Mouse (Mus musculus): ENCODE measurements around the gene Cox7a1. TPM values are rescaled to one million over a fixed set of nuclear protein-coding genes. Genes with fewer than 3 reads are reported as not detected.
A peak's percentile ranks its signal among the peaks of the same experiment; 100 is the strongest.

Gene Cox7a1
- polyA plus RNA-seq, 1 experiment: 14.3 TPM

DNA sequence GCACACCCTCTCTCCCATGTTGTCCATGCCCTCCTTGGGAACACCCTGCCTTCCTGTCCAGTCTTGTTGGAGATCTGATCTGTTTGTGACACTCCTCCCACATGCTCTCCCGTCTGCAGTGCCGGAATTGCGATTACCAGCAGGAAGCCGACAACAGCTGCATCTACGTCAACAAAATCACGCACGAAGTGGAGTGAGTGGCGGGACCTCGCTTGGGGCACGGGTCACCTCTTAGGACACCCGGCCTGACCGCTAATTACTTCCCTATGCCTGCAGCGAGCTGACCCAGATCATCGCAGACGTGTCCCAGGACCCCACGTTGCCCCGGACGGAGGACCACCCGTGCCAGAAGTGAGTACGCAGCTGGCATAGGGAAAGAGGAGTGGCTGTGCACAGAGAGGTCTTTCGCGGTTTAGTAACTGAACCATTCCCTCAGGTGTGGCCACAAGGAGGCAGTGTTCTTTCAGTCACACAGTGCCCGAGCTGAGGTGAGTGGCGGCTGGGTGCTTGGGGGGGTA is 48.7 kb downstream of the Cox7a1 start:
- peak overlapping the region; percentile 54 for H3K27ac ChIP-seq (ENCODE audit: insufficient read depth, low read depth, low read length)
- TF ChIP-seq CTCF (IDR thresholded peaks at IDR 0.05; ENCODE audit: low read depth, low read length) (peak; percentile 79), POLR2A (IDR thresholded peaks at IDR 0.05; ENCODE audit: borderline replicate concordance, low read depth, low read length) (no peak)

DNA sequence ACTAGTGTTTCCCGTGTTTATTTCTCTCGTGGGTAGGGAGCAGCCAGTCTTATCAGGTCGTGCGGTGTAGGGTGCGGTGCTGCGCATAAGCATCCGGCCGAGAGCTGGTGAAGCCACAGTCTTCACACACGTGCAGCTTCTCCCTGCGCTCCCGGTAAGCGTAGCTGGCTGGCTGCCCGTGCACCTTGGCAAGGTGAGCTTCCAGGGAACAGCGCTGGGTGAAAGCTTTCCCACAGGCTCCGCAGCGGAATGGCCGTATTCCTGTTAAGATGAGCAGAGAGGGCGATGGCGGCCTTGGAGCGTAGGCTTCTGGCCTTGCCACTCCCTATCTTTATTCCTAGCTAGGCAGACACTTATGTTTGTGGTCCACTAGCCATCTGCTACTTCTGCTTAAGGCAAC is 49.4 kb downstream of the Cox7a1 start:
- no peak for TF ChIP-seq CTCF (IDR thresholded peaks at IDR 0.05; ENCODE audit: low read depth, low read length)
- no peak for TF ChIP-seq POLR2A (IDR thresholded peaks at IDR 0.05; ENCODE audit: borderline replicate concordance, low read depth, low read length)
- no peak overlapping the region for H3K4me3 ChIP-seq (ENCODE audit: insufficient read depth, low read length)
- H3K4me1 ChIP-seq (ENCODE audit: control insufficient read depth, insufficient read depth, low read length): 0 out of 2 replicates have a peak, but pooled peaks cover 4% of the 10 kb centered on the region
- H3K27ac ChIP-seq (ENCODE audit: insufficient read depth, low read depth, low read length): no peak overlapping the region

More for the DNA sequence above, 48.7 kb downstream of the Cox7a1 start:
- Histone ChIP-seq H3K4me3 (ENCODE audit: insufficient read depth, low read length) (peak overlapping the region; percentile 71), H3K4me1 (ENCODE audit: control insufficient read depth, insufficient read depth, low read length) (0 out of 2 replicates have a peak, but pooled peaks cover 4% of the 10 kb centered on the region)

DNA sequence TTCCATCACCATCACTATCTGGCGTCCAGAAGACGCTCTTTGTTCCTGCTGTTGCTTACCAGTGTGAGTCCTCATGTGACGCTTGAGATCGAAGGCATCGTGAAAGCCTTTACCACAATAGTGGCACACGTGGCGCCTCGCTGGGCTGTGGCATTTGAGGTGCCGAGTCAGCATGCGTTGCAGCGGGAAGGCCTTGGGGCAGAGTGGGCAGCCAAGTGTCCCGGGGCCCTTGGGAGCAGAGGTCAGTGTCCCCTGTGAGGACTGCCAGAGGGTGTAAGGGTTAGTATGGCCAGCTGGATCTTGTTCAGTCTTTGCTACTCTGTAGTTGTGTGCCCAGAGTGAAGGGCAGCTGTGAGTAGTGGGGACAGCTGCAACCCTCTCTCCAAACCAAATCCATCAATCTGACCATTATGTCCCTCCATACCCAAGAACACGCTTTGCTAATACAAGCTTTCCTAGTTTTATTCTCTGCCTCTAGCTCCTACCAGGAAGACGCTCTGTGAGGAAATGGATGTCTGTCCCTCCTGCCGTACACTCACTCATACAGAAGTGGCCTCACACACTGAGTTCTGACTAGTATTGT is 50.4 kb downstream of the Cox7a1 start:
- no peak overlapping the region for H3K27ac ChIP-seq (ENCODE audit: insufficient read depth, low read depth, low read length)
- H3K4me3 ChIP-seq (ENCODE audit: insufficient read depth, low read length): no peak overlapping the region
- TF ChIP-seq POLR2A (IDR thresholded peaks at IDR 0.05; ENCODE audit: borderline replicate concordance, low read depth, low read length): no peak
- no peak for TF ChIP-seq CTCF (IDR thresholded peaks at IDR 0.05; ENCODE audit: low read depth, low read length)
- 0 out of 2 replicates have a peak, but pooled peaks cover 4% of the 10 kb centered on the region for H3K4me1 ChIP-seq (ENCODE audit: control insufficient read depth, insufficient read depth, low read length)

DNA sequence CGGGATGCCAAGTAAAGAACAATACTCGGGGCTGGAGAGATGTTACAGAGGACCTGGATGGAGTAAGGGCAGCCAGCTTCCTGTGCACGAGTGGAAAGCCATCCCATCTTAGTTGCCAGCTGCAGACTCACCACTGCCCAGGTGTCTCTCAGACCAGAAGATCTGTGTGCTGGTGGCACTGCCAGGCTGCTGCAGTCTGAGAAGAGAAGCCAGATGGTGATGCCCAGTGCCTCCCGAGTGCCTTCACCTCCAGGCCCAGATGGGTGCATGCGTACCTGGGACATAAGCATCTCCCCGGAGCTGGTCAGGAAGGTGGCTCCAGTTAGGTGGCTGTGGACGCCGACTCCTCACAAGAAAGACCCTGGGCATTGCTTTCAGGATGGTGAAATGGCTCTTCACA is 51.1 kb downstream of the Cox7a1 start:
- Histone ChIP-seq H3K4me3 (ENCODE audit: insufficient read depth, low read length) (no peak overlapping the region), H3K4me1 (ENCODE audit: control insufficient read depth, insufficient read depth, low read length) (0 out of 2 replicates have a peak, but pooled peaks cover 4% of the 10 kb centered on the region), H3K27ac (ENCODE audit: insufficient read depth, low read depth, low read length) (no peak overlapping the region)
- no peak for TF ChIP-seq POLR2A (IDR thresholded peaks at IDR 0.05; ENCODE audit: borderline replicate concordance, low read depth, low read length)
- TF ChIP-seq CTCF (IDR thresholded peaks at IDR 0.05; ENCODE audit: low read depth, low read length): no peak

DNA sequence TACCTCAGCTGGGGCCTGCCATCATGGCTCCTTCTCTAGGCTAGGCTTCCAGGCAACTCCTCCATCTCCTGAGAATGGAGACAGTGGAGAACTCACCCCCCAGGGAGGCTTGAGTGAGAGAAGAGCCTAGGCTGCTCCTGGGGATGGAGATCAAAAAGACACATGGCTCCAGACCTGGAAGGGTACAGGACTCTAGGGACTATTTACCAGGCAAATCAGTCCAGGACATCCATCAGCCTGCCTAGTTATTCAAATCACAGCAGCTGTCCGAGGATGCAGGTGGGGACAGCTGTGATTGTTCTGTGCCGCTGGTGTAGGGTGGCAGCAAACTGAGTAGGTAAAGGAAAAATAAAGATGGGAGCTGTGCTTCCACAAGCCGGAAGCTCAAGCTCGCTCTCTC is 51.7 kb downstream of the Cox7a1 start, which contains the start of gene Ovol3:
Gene Ovol3 (minus strand): TSS at position 101 of the 400 bp plus-strand sequence.
- 0 out of 2 replicates have a peak, but pooled peaks cover 4% of the 10 kb centered on the region for H3K4me1 ChIP-seq (ENCODE audit: control insufficient read depth, insufficient read depth, low read length)
- H3K27ac ChIP-seq (ENCODE audit: insufficient read depth, low read depth, low read length): no peak within 1 kb of the TSS
- H3K4me3 ChIP-seq (ENCODE audit: insufficient read depth, low read length): no peak within 1 kb of the TSS
- TF ChIP-seq CTCF (IDR thresholded peaks at IDR 0.05; ENCODE audit: low read depth, low read length) (no peak), POLR2A (IDR thresholded peaks at IDR 0.05; ENCODE audit: borderline replicate concordance, low read depth, low read length) (no peak)

Other genes starting within 250 kb of the Cox7a1 start
- gene Zfp74, start 230.1 kb upstream of the Cox7a1 start, polyA plus RNA-seq (2012; ENCODE audit: insufficient read depth, insufficient read length, missing spikeins): 7.2 and 8.6 TPM in 2 replicates
- 3.6 and 4.0 TPM in 2 replicates for gene Zfp568, start 200.2 kb upstream of the Cox7a1 start, polyA plus RNA-seq (2012; ENCODE audit: insufficient read depth, insufficient read length, missing spikeins)
- gene Zfp14, start 132.8 kb upstream of the Cox7a1 start, polyA plus RNA-seq (2012; ENCODE audit: insufficient read depth, insufficient read length, missing spikeins): 4.1 and 5.0 TPM in 2 replicates
- 3.9 and 4.6 TPM in 2 replicates for gene Zfp82, start 111.2 kb upstream of the Cox7a1 start, polyA plus RNA-seq (2012; ENCODE audit: insufficient read depth, insufficient read length, missing spikeins)
- not detected in 2 replicates for gene Gm26920, start 93.7 kb upstream of the Cox7a1 start, polyA plus RNA-seq (2012; ENCODE audit: insufficient read depth, insufficient read length, missing spikeins)
- gene Zfp566, start 93.6 kb upstream of the Cox7a1 start, polyA plus RNA-seq (2012; ENCODE audit: insufficient read depth, insufficient read length, missing spikeins): 1.6 and 2.8 TPM in 2 replicates
- 40.2 and 49.9 TPM in 2 replicates for gene Zfp260, start 89.4 kb upstream of the Cox7a1 start, polyA plus RNA-seq (2012; ENCODE audit: insufficient read depth, insufficient read length, missing spikeins)
- 7.7 and 8.9 TPM in 2 replicates for gene Zfp382, start 62.2 kb upstream of the Cox7a1 start, polyA plus RNA-seq (2012; ENCODE audit: insufficient read depth, insufficient read length, missing spikeins)
- gene Zfp146, start 14.4 kb upstream of the Cox7a1 start, polyA plus RNA-seq (2012; ENCODE audit: insufficient read depth, insufficient read length, missing spikeins): 19.9 and 22.9 TPM in 2 replicates
- 501 and 572 TPM in 2 replicates for gene Capns1, start 14.7 kb downstream of the Cox7a1 start, polyA plus RNA-seq (2012; ENCODE audit: insufficient read depth, insufficient read length, missing spikeins)
- 47.6 and 50.3 TPM in 2 replicates for gene Polr2i, start 47.8 kb downstream of the Cox7a1 start, polyA plus RNA-seq (2012; ENCODE audit: insufficient read depth, insufficient read length, missing spikeins)
- gene Tbcb, start 48.1 kb downstream of the Cox7a1 start, polyA plus RNA-seq (2012; ENCODE audit: insufficient read depth, insufficient read length, missing spikeins): 83.3 and 108 TPM in 2 replicates
- gene Ovol3, start 51.6 kb downstream of the Cox7a1 start, polyA plus RNA-seq (2012; ENCODE audit: insufficient read depth, insufficient read length, missing spikeins): not detected in 2 replicates
- gene Thap8, start 96.0 kb downstream of the Cox7a1 start, polyA plus RNA-seq (2012; ENCODE audit: insufficient read depth, insufficient read length, missing spikeins): 0.55 and 1.0 TPM in 2 replicates
- gene Wdr62, start 96.3 kb downstream of the Cox7a1 start, polyA plus RNA-seq (2012; ENCODE audit: insufficient read depth, insufficient read length, missing spikeins): 21.4 and 25.8 TPM in 2 replicates
- 0.49 and 1.7 TPM in 2 replicates for gene Clip3, start 107.6 kb downstream of the Cox7a1 start, polyA plus RNA-seq (2012; ENCODE audit: insufficient read depth, insufficient read length, missing spikeins)
- 32.8 and 39.9 TPM in 2 replicates for gene Alkbh6, start 124.6 kb downstream of the Cox7a1 start, polyA plus RNA-seq (2012; ENCODE audit: insufficient read depth, insufficient read length, missing spikeins)
- 1.2 TPM in 1 of 2 replicates, not detected in the other for gene Syne4, start 130.7 kb downstream of the Cox7a1 start, polyA plus RNA-seq (2012; ENCODE audit: insufficient read depth, insufficient read length, missing spikeins)
- not detected in 2 replicates for gene E130208F15Rik, start 137.6 kb downstream of the Cox7a1 start, polyA plus RNA-seq (2012; ENCODE audit: insufficient read depth, insufficient read length, missing spikeins)
- gene Sdhaf1, start 139.8 kb downstream of the Cox7a1 start, polyA plus RNA-seq (2012; ENCODE audit: insufficient read depth, insufficient read length, missing spikeins): 4.5 and 4.6 TPM in 2 replicates
- gene Lrfn3, start 178.6 kb downstream of the Cox7a1 start, polyA plus RNA-seq (2012; ENCODE audit: insufficient read depth, insufficient read length, missing spikeins): not detected in 2 replicates
- 3,702 and 3,978 TPM in 2 replicates for gene Tyrobp, start 229.6 kb downstream of the Cox7a1 start, polyA plus RNA-seq (2012; ENCODE audit: insufficient read depth, insufficient read length, missing spikeins)
- gene Hcst, start 235.7 kb downstream of the Cox7a1 start, polyA plus RNA-seq (2012; ENCODE audit: insufficient read depth, insufficient read length, missing spikeins): 53.0 and 56.7 TPM in 2 replicates
- gene Nfkbid, start 237.6 kb downstream of the Cox7a1 start, polyA plus RNA-seq (2012; ENCODE audit: insufficient read depth, insufficient read length, missing spikeins): 18.6 and 22.4 TPM in 2 replicates